Mouse (Mus musculus) neural tube, embryonic 15.5 days (tissue): ENCODE measurements around the gene Commd7. TPM values are rescaled to one million over a fixed set of nuclear protein-coding genes. Genes with fewer than 3 reads are reported as not detected.
"Not testable (repeated sequence)": the region's sequence is repeated elsewhere in the genome, so short reads cannot be mapped to it uniquely, and the experiment has no call there.

Experiments used
- ATAC-seq: fragments of 200-750 bp; cut with Nextera tagmentation; 2 replicates; pipeline ENCODE4 v1.8.0; 2017; ENCODE audit warnings: mild to moderate bottlenecking, moderate TSS enrichment, moderate library complexity; ENCODE audit not compliant: low FRiP score
- H3K27ac ChIP-seq: fragments of 300-500 bp; sonication (generic); replicated peaks from 2 replicates; pipeline ENCODE4 v1.5.1; 2015; ENCODE audit warnings: mild to moderate bottlenecking, inconsistent platforms
- H3K27me3 ChIP-seq: fragments of 300-500 bp; sonication (generic); replicated peaks from 2 replicates; pipeline ENCODE4 v1.6.1; 2015; ENCODE audit warnings: inconsistent platforms
- H3K36me3 ChIP-seq: fragments of 300-500 bp; sonication (generic); 2 replicates; pipeline ENCODE4 v1.6.1; 2015; ENCODE audit warnings: inconsistent platforms
- H3K4me1 ChIP-seq: fragments of 300-500 bp; sonication (generic); 2 replicates; pipeline ENCODE4 v1.6.1; 2015; ENCODE audit warnings: inconsistent platforms
- H3K4me2 ChIP-seq: fragments of 300-500 bp; sonication (generic); 2 replicates; pipeline ENCODE4 v1.6.1; 2015; ENCODE audit warnings: inconsistent platforms, mild to moderate bottlenecking, moderate library complexity
- H3K4me3 ChIP-seq: fragments of 300-500 bp; sonication (generic); replicated peaks from 2 replicates; pipeline ENCODE4 v1.5.1; 2015; ENCODE audit warnings: mild to moderate bottlenecking, inconsistent platforms
- H3K9ac ChIP-seq: fragments of 300-500 bp; sonication (generic); replicated peaks from 2 replicates; pipeline ENCODE4 v1.6.1; 2015; ENCODE audit warnings: mild to moderate bottlenecking, inconsistent platforms
- H3K9me3 ChIP-seq: fragments of 300-500 bp; sonication (generic); replicated peaks from 2 replicates; pipeline ENCODE4 v1.6.1; 2016; ENCODE audit warnings: inconsistent platforms
- WGBS: fragments of 180-500 bp; shearing (Covaris S2); methylation state at CpG from one replicate; pipeline ENCODE4 v1.1.7; 2015; ENCODE audit warnings: mixed read lengths; 5-methylcytosine and 5-hydroxymethylcytosine counted together
- polyA plus RNA-seq: library from polyadenylated mRNA; unstranded; fragments of >200 nt; fragmentation: Nextera tagmentation; extraction: Ambion mirVana; gene quantifications from 2 replicates; pipeline ENCODE4 v1.2.1, GENCODE M21; 2015

Gene Commd7
- 91.2 and 94.4 TPM in 2 replicates for polyA plus RNA-seq

GRCm38 (mm10) chr2:153631976-153632870, at the start of gene Commd7:
TSS of gene Commd7 (minus strand) at chr2:153632781.
- 5% methylated on average over 53 of the region's 53 CpGs for WGBS
- H3K27me3 ChIP-seq = no peaks in the 10 kb centered on the region
- ATAC-seq = peak; percentile 89
- peaks cover 30% of the 10 kb centered on the region for H3K4me1 ChIP-seq
- H3K27ac ChIP-seq = peak within 1 kb of the TSS; percentile 94
- H3K4me2 ChIP-seq = peak within 1 kb of the TSS; percentile 65
- peaks cover 17% of the 10 kb centered on the region for H3K36me3 ChIP-seq
- no peaks in the 10 kb centered on the region for H3K9me3 ChIP-seq
- peak within 1 kb of the TSS; percentile 97 for H3K9ac ChIP-seq
- H3K4me3 ChIP-seq = peak within 1 kb of the TSS; percentile 88

GRCm38 (mm10) chr2:153679959-153680358, 47.4 kb upstream of the Commd7 start:
- 100% methylated on average over 1 of the region's 1 CpGs for WGBS
- Histone ChIP-seq H3K9me3 (no peaks in the 10 kb centered on the region), H3K4me2 (no peak overlapping the region), H3K4me3 (no peak overlapping the region), H3K27ac (no peak overlapping the region), H3K36me3 (peaks cover 9% of the 10 kb centered on the region; the same call in 1 of the 2 replicates), H3K27me3 (no peaks in the 10 kb centered on the region), H3K4me1 (no peaks in the 10 kb centered on the region), H3K9ac (no peak overlapping the region)
- ATAC-seq = no peak

- no peak overlapping the region for H3K9ac ChIP-seq
- H3K4me3 ChIP-seq = no peak overlapping the region
- no peak overlapping the region for H3K27ac ChIP-seq
- no peaks in the 10 kb centered on the region for H3K27me3 ChIP-seq
- ATAC-seq = no peak
- no peak overlapping the region for H3K4me2 ChIP-seq
- WGBS = 85% methylated on average over 7 of the region's 7 CpGs
- H3K36me3 ChIP-seq = peaks cover 9% of the 10 kb centered on the region; the same call in 1 of the 2 replicates
- H3K9me3 ChIP-seq = no peaks in the 10 kb centered on the region
- no peaks in the 10 kb centered on the region for H3K4me1 ChIP-seq
Measured at GRCm38 (mm10) chr2:153677550-153677949, 45.0 kb upstream of the Commd7 start.

GRCm38 (mm10) chr2:153676944-153677343, 44.4 kb upstream of the Commd7 start:
- Histone ChIP-seq H3K27ac (no peak overlapping the region), H3K36me3 (peaks cover 9% of the 10 kb centered on the region; the same call in 1 of the 2 replicates), H3K4me3 (no peak overlapping the region), H3K27me3 (no peaks in the 10 kb centered on the region), H3K9me3 (no peaks in the 10 kb centered on the region), H3K9ac (no peak overlapping the region), H3K4me2 (no peak overlapping the region), H3K4me1 (no peaks in the 10 kb centered on the region)
- 94% methylated on average over 6 of the region's 6 CpGs for WGBS
- ATAC-seq = no peak

- not testable (repeated sequence) for H3K4me1 ChIP-seq, H3K27ac ChIP-seq
- 85% methylated on average over 1 of the region's 1 CpGs for WGBS
Measured at GRCm38 (mm10) chr2:153675364-153675763, 42.8 kb upstream of the Commd7 start.

GRCm38 (mm10) chr2:153672619-153673018, 40.0 kb upstream of the Commd7 start:
- Histone ChIP-seq H3K27ac (no peak overlapping the region), H3K27me3 (no peaks in the 10 kb centered on the region), H3K36me3 (no peaks in the 10 kb centered on the region), H3K4me1 (no peaks in the 10 kb centered on the region), H3K9ac (no peak overlapping the region), H3K4me2 (no peak overlapping the region), H3K9me3 (no peaks in the 10 kb centered on the region), H3K4me3 (no peak overlapping the region)
- 92% methylated on average over 2 of the region's 2 CpGs for WGBS
- ATAC-seq = no peak

More at GRCm38 (mm10) chr2:153675364-153675763, 42.8 kb upstream of the Commd7 start:
- H3K4me3 ChIP-seq, H3K9me3 ChIP-seq, H3K9ac ChIP-seq, H3K4me2 ChIP-seq, ATAC-seq, H3K36me3 ChIP-seq, H3K27me3 ChIP-seq: not testable (repeated sequence)

GRCm38 (mm10) chr2:153670111-153670510, 37.5 kb upstream of the Commd7 start:
- ATAC-seq = no peak
- Histone ChIP-seq H3K9ac (no peak overlapping the region), H3K4me2 (no peak overlapping the region), H3K4me1 (no peaks in the 10 kb centered on the region), H3K27me3 (no peaks in the 10 kb centered on the region), H3K9me3 (no peaks in the 10 kb centered on the region), H3K27ac (no peak overlapping the region), H3K4me3 (no peak overlapping the region), H3K36me3 (no peaks in the 10 kb centered on the region)
- 53% methylated on average over 5 of the region's 5 CpGs for WGBS

- H3K36me3 ChIP-seq = no peaks in the 10 kb centered on the region
- ATAC-seq = peak; percentile 75; the same call in 1 of the 2 replicates
- H3K9me3 ChIP-seq = no peaks in the 10 kb centered on the region
- H3K4me2 ChIP-seq = no peak overlapping the region
- no peaks in the 10 kb centered on the region for H3K4me1 ChIP-seq
- no peak overlapping the region for H3K9ac ChIP-seq
- H3K27me3 ChIP-seq = no peaks in the 10 kb centered on the region
- WGBS = 59% methylated on average over 7 of the region's 7 CpGs
- no peak overlapping the region for H3K4me3 ChIP-seq
- H3K27ac ChIP-seq = no peak overlapping the region
Measured at GRCm38 (mm10) chr2:153668754-153669376, 36.3 kb upstream of the Commd7 start.

GRCm38 (mm10) chr2:153665401-153665800, 32.8 kb upstream of the Commd7 start:
- H3K27ac ChIP-seq = no peak overlapping the region
- H3K4me2 ChIP-seq = no peak overlapping the region
- no peaks in the 10 kb centered on the region for H3K4me1 ChIP-seq
- 93% methylated on average over 7 of the region's 7 CpGs for WGBS
- no peaks in the 10 kb centered on the region for H3K27me3 ChIP-seq
- no peak overlapping the region for H3K4me3 ChIP-seq
- no peak overlapping the region for H3K9ac ChIP-seq
- ATAC-seq = no peak
- no peaks in the 10 kb centered on the region for H3K9me3 ChIP-seq
- no peaks in the 10 kb centered on the region for H3K36me3 ChIP-seq

GRCm38 (mm10) chr2:153660616-153661015, 28.0 kb upstream of the Commd7 start:
- H3K27ac ChIP-seq = no peak overlapping the region
- H3K4me2 ChIP-seq = no peak overlapping the region
- no peak overlapping the region for H3K4me3 ChIP-seq
- H3K9me3 ChIP-seq = no peaks in the 10 kb centered on the region
- no peaks in the 10 kb centered on the region for H3K27me3 ChIP-seq
- WGBS = 50% methylated on average over 3 of the region's 3 CpGs
- H3K9ac ChIP-seq = no peak overlapping the region
- no peaks in the 10 kb centered on the region for H3K36me3 ChIP-seq
- no peaks in the 10 kb centered on the region for H3K4me1 ChIP-seq
- ATAC-seq = no peak

GRCm38 (mm10) chr2:153657659-153658058, 25.1 kb upstream of the Commd7 start:
- H3K9me3 ChIP-seq, H3K4me1 ChIP-seq, H3K4me2 ChIP-seq, H3K27me3 ChIP-seq, H3K9ac ChIP-seq, H3K4me3 ChIP-seq, H3K36me3 ChIP-seq, ATAC-seq, H3K27ac ChIP-seq: not testable (repeated sequence)
- WGBS = 86% methylated on average over 8 of the region's 8 CpGs

- Histone ChIP-seq H3K4me2 (no peak overlapping the region), H3K36me3 (no peaks in the 10 kb centered on the region), H3K4me1 (peaks cover 16% of the 10 kb centered on the region), H3K27me3 (peaks cover 9% of the 10 kb centered on the region; the same call in 1 of the 2 replicates), H3K9ac (no peak overlapping the region), H3K9me3 (no peaks in the 10 kb centered on the region), H3K27ac (no peak overlapping the region), H3K4me3 (no peak overlapping the region)
- WGBS = 42% methylated on average over 3 of the region's 3 CpGs
- no peak for ATAC-seq
Measured at GRCm38 (mm10) chr2:153651681-153652080, 19.1 kb upstream of the Commd7 start.
